Mouse (Mus musculus) neural tube, embryonic 12.5 days (tissue): ENCODE results near the gene Taar5. TPM values are rescaled to one million over a fixed set of nuclear protein-coding genes. Genes with fewer than 3 reads are reported as not detected.

Experiments
- ATAC-seq: fragments of 200-750 bp; cut with Nextera tagmentation; 2 replicates; pipeline ENCODE4 v1.8.0; 2017; ENCODE audit warnings: low read depth, mild to moderate bottlenecking, moderate TSS enrichment, moderate library complexity; ENCODE audit not compliant: low FRiP score
- H3K27ac ChIP-seq: fragments of 300-500 bp; sonication (generic); 2 replicates; pipeline ENCODE4 v1.5.1; 2016
- H3K27me3 ChIP-seq: fragments of 300-500 bp; sonication (generic); replicated peaks from 2 replicates; pipeline ENCODE4 v1.6.1; 2016; ENCODE audit warnings: mild to moderate bottlenecking
- H3K36me3 ChIP-seq: fragments of 300-500 bp; sonication (generic); 2 replicates; pipeline ENCODE4 v1.6.1; 2016; ENCODE audit warnings: mild to moderate bottlenecking
- H3K4me1 ChIP-seq: fragments of 300-500 bp; sonication (generic); 2 replicates; pipeline ENCODE4 v1.6.1; 2016
- H3K4me2 ChIP-seq: fragments of 300-500 bp; sonication (generic); replicated peaks from 2 replicates; pipeline ENCODE4 v1.6.1; 2016; ENCODE audit warnings: mild to moderate bottlenecking
- H3K4me3 ChIP-seq: fragments of 300-500 bp; sonication (generic); 2 replicates; pipeline ENCODE4 v1.5.1; 2016
- H3K9ac ChIP-seq: fragments of 300-500 bp; sonication (generic); 2 replicates; pipeline ENCODE4 v1.6.1; 2016; ENCODE audit warnings: mild to moderate bottlenecking
- H3K9me3 ChIP-seq: fragments of 300-500 bp; sonication (generic); 2 replicates; pipeline ENCODE4 v1.6.1; 2016; ENCODE audit warnings: mild to moderate bottlenecking
- WGBS: fragments of 180-500 bp; shearing (Covaris S2); methylation state at CpG from one replicate; pipeline ENCODE4 v1.1.7; 2016; 5-methylcytosine and 5-hydroxymethylcytosine counted together
- polyA plus RNA-seq: library from polyadenylated mRNA; unstranded; fragments of >200 nt; fragmentation: Nextera tagmentation; extraction: Ambion mirVana; gene quantifications from 2 replicates; pipeline ENCODE4 v1.2.1, GENCODE M21; 2016

Taar5 gene
- polyA plus RNA-seq = not detected in 2 replicates

- Histone ChIP-seq H3K9me3 (no peaks in the 10 kb centered on the region), H3K4me2 (no peak within 1 kb of the TSS)
- no peak for ATAC-seq
Observed at GRCm38 (mm10) chr10:23970656-23971165, at the start of gene Taar5. TSS of gene Taar5 (plus strand) at chr10:23970706.

GRCm38 (mm10) chr10:23922468-23922867, 48.0 kb upstream of the Taar5 start:
- H3K9me3 ChIP-seq = no peaks in the 10 kb centered on the region
- H3K4me2 ChIP-seq = no peak overlapping the region
- no peaks in the 10 kb centered on the region for H3K27me3 ChIP-seq
- no peak overlapping the region for H3K9ac ChIP-seq
- WGBS = 59% methylated on average over 3 of the region's 3 CpGs
- no peak for ATAC-seq
- no peak overlapping the region for H3K27ac ChIP-seq
- no peak overlapping the region for H3K4me3 ChIP-seq
- no peaks in the 10 kb centered on the region for H3K4me1 ChIP-seq
- H3K36me3 ChIP-seq = no peaks in the 10 kb centered on the region

More at GRCm38 (mm10) chr10:23970656-23971165, at the start of gene Taar5:
- 92% methylated on average over 11 of the region's 11 CpGs for WGBS
- Histone ChIP-seq H3K27ac (no peak within 1 kb of the TSS), H3K27me3 (no peaks in the 10 kb centered on the region), H3K4me1 (no peaks in the 10 kb centered on the region), H3K36me3 (no peaks in the 10 kb centered on the region), H3K4me3 (no peak within 1 kb of the TSS), H3K9ac (no peak within 1 kb of the TSS)

GRCm38 (mm10) chr10:23923941-23924340, 46.6 kb upstream of the Taar5 start:
- Histone ChIP-seq H3K9me3 (no peaks in the 10 kb centered on the region), H3K4me2 (no peak overlapping the region), H3K27ac (no peak overlapping the region), H3K36me3 (no peaks in the 10 kb centered on the region), H3K27me3 (no peaks in the 10 kb centered on the region), H3K4me1 (no peaks in the 10 kb centered on the region), H3K4me3 (no peak overlapping the region), H3K9ac (no peak overlapping the region)
- ATAC-seq = no peak
- whole genome bisulfite sequencing = 85% methylated on average over 2 of the region's 2 CpGs

GRCm38 (mm10) chr10:23937613-23938012, 32.9 kb upstream of the Taar5 start:
- WGBS = 29% methylated on average over 4 of the region's 4 CpGs
- no peak overlapping the region for H3K9ac ChIP-seq

GRCm38 (mm10) chr10:23938312-23938711, 32.2 kb upstream of the Taar5 start, which contains the start of gene Taar2:
TSS of gene Taar2 (plus strand) at chr10:23938572.
- no peak within 1 kb of the TSS for H3K4me3 ChIP-seq
- peak within 1 kb of the TSS; percentile 39; the same call in 1 of the 2 replicates for H3K4me2 ChIP-seq
- no peak for ATAC-seq
- H3K27me3 ChIP-seq = no peaks in the 10 kb centered on the region
- no peak within 1 kb of the TSS for H3K9ac ChIP-seq
- no peaks in the 10 kb centered on the region for H3K4me1 ChIP-seq
- H3K36me3 ChIP-seq = no peaks in the 10 kb centered on the region
- no peaks in the 10 kb centered on the region for H3K9me3 ChIP-seq
- 21% methylated on average over 6 of the region's 6 CpGs for WGBS
- no peak within 1 kb of the TSS for H3K27ac ChIP-seq

More at GRCm38 (mm10) chr10:23937613-23938012, 32.9 kb upstream of the Taar5 start:
- no peak for ATAC-seq
- Histone ChIP-seq H3K4me2 (no peak overlapping the region), H3K36me3 (no peaks in the 10 kb centered on the region), H3K4me1 (no peaks in the 10 kb centered on the region), H3K9me3 (no peaks in the 10 kb centered on the region), H3K27ac (no peak overlapping the region), H3K4me3 (no peak overlapping the region), H3K27me3 (no peaks in the 10 kb centered on the region)

GRCm38 (mm10) chr10:23942465-23942864, 28.0 kb upstream of the Taar5 start:
- H3K9me3 ChIP-seq = no peaks in the 10 kb centered on the region
- H3K4me1 ChIP-seq = no peaks in the 10 kb centered on the region
- H3K27ac ChIP-seq = no peak overlapping the region
- no peak for ATAC-seq
- 80% methylated on average over 5 of the region's 5 CpGs for WGBS
- H3K4me2 ChIP-seq = no peak overlapping the region
- no peak overlapping the region for H3K4me3 ChIP-seq
- H3K9ac ChIP-seq = no peak overlapping the region
- H3K27me3 ChIP-seq = no peaks in the 10 kb centered on the region
- no peaks in the 10 kb centered on the region for H3K36me3 ChIP-seq

- Histone ChIP-seq H3K4me2 (no peak overlapping the region), H3K4me1 (no peaks in the 10 kb centered on the region), H3K36me3 (no peaks in the 10 kb centered on the region), H3K27ac (no peak overlapping the region), H3K27me3 (no peaks in the 10 kb centered on the region), H3K9me3 (no peaks in the 10 kb centered on the region), H3K4me3 (no peak overlapping the region), H3K9ac (no peak overlapping the region)
- ATAC-seq = no peak
- WGBS = 79% methylated on average over 7 of the region's 7 CpGs
Observed at GRCm38 (mm10) chr10:23948026-23948425, 22.5 kb upstream of the Taar5 start.

- Histone ChIP-seq H3K36me3 (no peaks in the 10 kb centered on the region), H3K4me2 (no peak within 1 kb of the TSS), H3K9ac (no peak within 1 kb of the TSS), H3K4me1 (no peaks in the 10 kb centered on the region), H3K27me3 (no peaks in the 10 kb centered on the region), H3K4me3 (no peak within 1 kb of the TSS), H3K27ac (no peak within 1 kb of the TSS), H3K9me3 (no peaks in the 10 kb centered on the region)
- WGBS = 91% methylated on average over 16 of the region's 16 CpGs
- ATAC-seq = no peak
Observed at GRCm38 (mm10) chr10:23949508-23950005, 20.9 kb upstream of the Taar5 start, which contains the start of gene Taar3. TSS of gene Taar3 (plus strand) at chr10:23949558.

- H3K4me2 ChIP-seq = no peak overlapping the region
- ATAC-seq = no peak
- no peaks in the 10 kb centered on the region for H3K4me1 ChIP-seq
- H3K9ac ChIP-seq = no peak overlapping the region
- H3K4me3 ChIP-seq = no peak overlapping the region
- H3K27me3 ChIP-seq = no peaks in the 10 kb centered on the region
- H3K27ac ChIP-seq = no peak overlapping the region
- WGBS = 87% methylated on average over 6 of the region's 6 CpGs
- no peaks in the 10 kb centered on the region for H3K9me3 ChIP-seq
- no peaks in the 10 kb centered on the region for H3K36me3 ChIP-seq
Observed at GRCm38 (mm10) chr10:23951714-23952113, 18.8 kb upstream of the Taar5 start.

GRCm38 (mm10) chr10:23959071-23959470, 11.4 kb upstream of the Taar5 start:
- Histone ChIP-seq H3K36me3 (no peaks in the 10 kb centered on the region), H3K4me1 (no peaks in the 10 kb centered on the region), H3K9ac (no peak overlapping the region), H3K9me3 (no peaks in the 10 kb centered on the region), H3K27me3 (no peaks in the 10 kb centered on the region), H3K4me2 (no peak overlapping the region), H3K4me3 (no peak overlapping the region), H3K27ac (no peak overlapping the region)
- ATAC-seq = no peak
- WGBS = 64% methylated on average over 3 of the region's 3 CpGs

GRCm38 (mm10) chr10:23960444-23960915, 10.0 kb upstream of the Taar5 start, which contains the start of gene Taar4:
TSS of gene Taar4 (plus strand) at chr10:23960494.
- Histone ChIP-seq H3K9ac (no peak within 1 kb of the TSS), H3K27me3 (no peaks in the 10 kb centered on the region), H3K36me3 (no peaks in the 10 kb centered on the region), H3K4me2 (no peak within 1 kb of the TSS), H3K4me1 (no peaks in the 10 kb centered on the region), H3K27ac (no peak within 1 kb of the TSS), H3K9me3 (no peaks in the 10 kb centered on the region), H3K4me3 (no peak within 1 kb of the TSS)
- 89% methylated on average over 13 of the region's 13 CpGs for WGBS
- no peak for ATAC-seq

- Histone ChIP-seq H3K9me3 (no peaks in the 10 kb centered on the region), H3K36me3 (no peaks in the 10 kb centered on the region), H3K4me3 (no peak overlapping the region), H3K27ac (no peak overlapping the region), H3K4me1 (no peaks in the 10 kb centered on the region), H3K27me3 (no peaks in the 10 kb centered on the region), H3K4me2 (no peak overlapping the region), H3K9ac (no peak overlapping the region)
- ATAC-seq = no peak
- WGBS = 66% methylated on average over 3 of the region's 3 CpGs
Observed at GRCm38 (mm10) chr10:23963444-23963843, 7.1 kb upstream of the Taar5 start.
